Mouse (Mus musculus): ENCODE measurements around the gene Rtkn2. TPM values are rescaled to one million over a fixed set of nuclear protein-coding genes. Genes with fewer than 3 reads are reported as not detected.
"Not testable (repeated sequence)": the region's sequence is repeated elsewhere in the genome, so short reads cannot be mapped to it uniquely, and the experiment has no call there.

The Rtkn2 gene
- polyA plus RNA-seq, 2 experiments from 2014 or later: 0.20 to 0.32 TPM

DNA sequence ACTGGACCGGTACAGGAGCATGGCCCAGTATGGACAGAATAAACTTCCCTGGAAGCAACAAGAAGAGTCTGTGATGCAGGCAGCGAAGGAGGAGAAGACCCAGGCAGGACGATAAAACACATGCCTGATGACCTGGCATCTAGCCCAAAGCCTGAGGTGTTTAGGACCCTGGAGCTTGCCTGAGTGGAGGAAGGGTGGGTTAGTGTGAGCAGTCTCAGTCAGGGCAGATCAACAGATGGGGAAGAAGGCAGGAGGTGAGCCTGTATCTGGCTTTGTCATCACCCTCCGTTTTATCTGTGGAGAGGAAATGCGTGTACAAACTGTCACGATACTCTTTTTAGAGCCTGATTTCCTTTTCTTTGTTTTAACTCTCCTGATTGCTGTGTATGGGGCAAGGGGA, 102.3 kb downstream of the Rtkn2 start:
- peak; percentile 94 for ATAC-seq

GRCm38 (mm10) chr10:68085574-68085973, 106.2 kb downstream of the Rtkn2 start:
- no peak for ATAC-seq

DNA sequence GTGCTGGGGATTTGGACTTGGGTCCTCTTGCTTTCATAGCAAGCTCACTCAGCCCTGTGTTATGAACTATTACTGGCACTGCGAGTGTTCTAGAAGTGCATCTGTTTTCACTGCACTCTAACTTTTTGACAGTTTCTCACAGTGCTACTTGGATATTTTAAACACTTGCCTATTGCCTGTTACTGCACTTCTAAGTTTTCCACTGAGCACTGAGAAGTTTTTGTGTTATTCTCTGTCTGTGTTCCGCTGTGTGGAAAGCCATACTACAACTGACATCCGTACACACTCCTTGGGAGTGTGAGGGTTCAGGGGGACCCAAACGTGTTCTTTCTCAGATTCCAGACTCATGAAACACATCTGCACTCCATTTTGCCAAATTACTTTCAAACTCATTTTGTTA, 107.6 kb downstream of the Rtkn2 start:
- ATAC-seq: no peak

DNA sequence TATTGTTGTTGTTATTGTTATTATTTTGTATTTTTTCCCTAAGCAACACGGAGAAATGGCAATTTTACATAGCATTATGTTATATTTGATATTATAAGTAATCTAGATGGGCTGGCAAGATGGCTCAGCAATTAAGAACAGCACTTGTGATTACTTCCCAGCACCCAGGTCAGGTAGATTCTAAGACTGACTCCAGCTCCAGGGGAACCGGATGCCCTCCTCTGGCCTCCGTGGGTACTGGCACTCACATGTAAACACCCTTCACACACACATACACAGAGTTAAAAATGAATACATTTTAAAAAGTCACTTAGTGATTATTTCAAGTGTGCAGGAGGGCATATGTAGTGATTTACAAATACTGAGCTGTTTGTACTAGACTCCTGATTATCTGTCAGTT, 108.4 kb downstream of the Rtkn2 start:
- no peak for ATAC-seq

GRCm38 (mm10) chr10:68089435-68090196, 110.2 kb downstream of the Rtkn2 start:
- ATAC-seq: peak; percentile 78

- no peak for ATAC-seq
Observed at GRCm38 (mm10) chr10:68090197-68090535, 110.8 kb downstream of the Rtkn2 start.

- ATAC-seq: no peak
Observed at GRCm38 (mm10) chr10:68090544-68090943, 111.2 kb downstream of the Rtkn2 start.

DNA sequence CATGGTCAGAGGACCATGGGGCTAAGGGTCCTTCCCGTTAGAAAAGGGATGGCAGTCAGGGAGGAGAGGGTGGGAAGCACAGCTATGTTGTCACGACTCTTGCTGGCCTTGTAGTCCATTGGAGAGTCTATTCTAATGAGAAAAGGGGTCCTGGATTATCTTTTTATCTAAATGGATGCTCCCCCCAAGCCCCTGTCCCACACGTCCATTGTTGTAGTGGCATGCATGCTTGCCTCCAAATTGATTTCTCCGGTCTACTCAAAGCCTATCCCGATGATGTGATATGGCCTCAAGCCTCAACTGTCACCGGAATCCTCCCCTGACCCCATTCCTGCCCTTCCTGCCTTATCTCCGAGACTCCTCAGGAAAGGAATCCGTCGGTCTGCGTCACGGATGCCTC, 111.6 kb downstream of the Rtkn2 start:
- no peak for ATAC-seq

- ATAC-seq: peak; percentile 54
Observed at GRCm38 (mm10) chr10:68091840-68092239, 112.5 kb downstream of the Rtkn2 start.

DNA sequence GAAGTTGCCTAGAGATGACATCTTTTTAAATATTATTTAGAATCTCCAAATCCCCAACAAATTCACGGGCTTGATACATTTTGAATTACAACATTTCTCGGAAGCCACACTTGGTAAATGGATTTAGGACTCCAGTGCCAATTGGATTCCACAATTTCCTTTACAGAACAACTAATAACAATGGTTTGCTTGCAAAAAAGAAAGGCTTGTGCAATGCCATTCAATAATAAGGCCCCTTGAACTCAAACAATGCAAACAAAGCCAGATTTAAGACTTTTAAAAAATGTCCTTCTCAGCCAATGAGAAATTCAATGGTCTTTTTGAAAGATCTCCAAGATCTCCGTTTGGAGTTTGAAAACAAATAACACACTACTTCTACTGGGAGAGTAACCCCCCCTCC, 114.1 kb downstream of the Rtkn2 start:
- ATAC-seq: no peak

DNA sequence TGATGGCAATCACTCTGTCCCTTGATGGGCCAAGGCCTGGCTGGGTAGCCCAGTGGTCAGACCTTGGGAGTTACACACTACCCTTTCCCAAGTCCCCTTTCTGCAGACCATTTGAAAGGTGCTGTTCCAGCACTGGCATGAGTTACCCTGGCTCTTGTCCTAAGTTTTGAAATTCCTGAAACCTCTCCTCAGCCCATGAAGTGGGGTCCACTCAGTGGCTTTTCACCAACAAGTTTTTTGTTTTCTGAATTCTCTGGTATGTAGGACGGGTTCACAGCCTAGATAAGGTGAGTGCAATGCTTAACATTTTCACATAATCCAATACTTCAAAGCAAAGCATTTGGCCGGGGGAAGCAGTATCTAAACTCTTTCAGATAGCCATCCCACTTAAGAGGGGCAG, 115.8 kb downstream of the Rtkn2 start:
- ATAC-seq: no peak

DNA sequence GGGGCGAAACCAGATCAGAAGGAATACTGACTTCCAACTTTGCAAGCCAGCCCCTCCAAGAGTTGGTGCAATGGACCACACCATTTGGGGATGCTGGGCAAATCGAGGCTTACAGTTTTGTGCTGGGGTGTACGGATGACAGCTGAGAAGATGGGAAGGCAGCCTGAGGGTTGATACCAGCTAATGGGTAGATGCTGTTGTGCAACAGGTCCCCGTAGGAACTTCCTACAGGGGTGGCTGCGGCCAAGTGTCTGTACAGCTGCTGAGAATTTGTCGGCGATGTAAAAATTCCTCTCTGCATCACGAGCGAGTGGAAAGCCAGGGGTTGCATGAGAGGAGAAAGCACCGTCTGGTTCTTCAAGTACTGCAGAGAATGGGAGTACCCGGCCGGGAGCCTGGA, 117.0 kb downstream of the Rtkn2 start:
- no peak for ATAC-seq

- no peak for ATAC-seq
Observed at GRCm38 (mm10) chr10:68097821-68098675, 118.7 kb downstream of the Rtkn2 start.

DNA sequence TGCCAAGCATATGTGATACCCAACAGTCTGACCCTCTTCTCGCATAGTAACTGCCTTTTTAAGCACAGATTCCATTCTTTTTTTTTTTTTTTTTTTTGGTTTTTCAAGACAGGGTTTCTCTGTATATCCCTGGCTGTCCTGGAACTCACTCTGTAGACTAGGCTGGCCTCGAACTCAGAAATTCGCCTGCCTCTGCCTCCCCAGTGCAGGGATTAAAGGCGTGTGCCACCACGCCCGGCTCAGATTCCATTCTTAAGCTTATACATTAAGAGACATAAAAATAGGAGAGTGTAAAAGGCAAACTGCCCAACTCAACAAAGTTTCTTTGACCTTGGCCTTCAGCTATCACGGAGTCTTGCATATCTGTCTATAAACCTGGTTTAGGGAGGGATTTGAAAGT, 120.4 kb downstream of the Rtkn2 start:
- not testable (repeated sequence) for ATAC-seq

GRCm38 (mm10) chr10:68100506-68100905, 121.1 kb downstream of the Rtkn2 start:
- ATAC-seq: no peak

- no peak for ATAC-seq
Observed at GRCm38 (mm10) chr10:68101251-68101650, 121.9 kb downstream of the Rtkn2 start.

- no peak for ATAC-seq
Observed at GRCm38 (mm10) chr10:68102566-68102965, 123.2 kb downstream of the Rtkn2 start.

GRCm38 (mm10) chr10:68103078-68103855, 123.9 kb downstream of the Rtkn2 start:
- ATAC-seq: no peak

- no peak for ATAC-seq
Observed at GRCm38 (mm10) chr10:68103988-68104387, 124.6 kb downstream of the Rtkn2 start.

- ATAC-seq: no peak
Observed at GRCm38 (mm10) chr10:68104481-68104880, 125.1 kb downstream of the Rtkn2 start.

- ATAC-seq: peak; percentile 88
Observed at GRCm38 (mm10) chr10:68104881-68105781, 125.8 kb downstream of the Rtkn2 start.

DNA sequence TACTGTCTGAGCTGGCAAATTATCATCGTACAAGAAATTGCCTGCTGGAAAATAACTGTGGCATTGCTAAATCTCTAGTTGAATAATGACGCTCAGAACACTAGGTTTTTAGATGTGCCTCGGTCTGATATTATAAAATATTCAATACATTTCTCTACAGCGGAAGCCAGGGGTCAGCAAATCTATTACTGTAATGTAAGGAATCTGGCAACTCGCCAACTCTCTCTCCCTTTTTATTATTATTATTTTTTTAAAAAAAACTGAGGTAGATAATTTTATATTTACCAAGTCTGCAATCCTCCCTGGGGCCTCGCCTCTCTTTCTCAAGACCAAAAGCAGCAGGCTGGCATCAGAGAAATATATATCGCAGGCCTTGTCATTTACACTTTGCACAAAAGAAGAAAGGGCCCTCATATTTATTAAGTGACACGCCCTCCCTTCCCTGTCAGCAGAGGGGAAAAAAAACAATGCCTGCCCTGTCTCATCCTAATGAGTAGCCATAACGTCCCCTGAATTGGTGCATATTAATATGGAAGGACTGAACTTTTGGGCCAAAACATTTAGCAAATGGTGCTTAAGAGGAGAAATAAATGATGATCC, 127.1 kb downstream of the Rtkn2 start:
- no peak for ATAC-seq
